Mouse (Mus musculus): ENCODE data around the gene Spint3.
"Not testable (repeated sequence)": the region's sequence is repeated elsewhere in the genome, so short reads cannot be mapped to it uniquely, and the experiment has no call there.

Gene Spint3

DNA sequence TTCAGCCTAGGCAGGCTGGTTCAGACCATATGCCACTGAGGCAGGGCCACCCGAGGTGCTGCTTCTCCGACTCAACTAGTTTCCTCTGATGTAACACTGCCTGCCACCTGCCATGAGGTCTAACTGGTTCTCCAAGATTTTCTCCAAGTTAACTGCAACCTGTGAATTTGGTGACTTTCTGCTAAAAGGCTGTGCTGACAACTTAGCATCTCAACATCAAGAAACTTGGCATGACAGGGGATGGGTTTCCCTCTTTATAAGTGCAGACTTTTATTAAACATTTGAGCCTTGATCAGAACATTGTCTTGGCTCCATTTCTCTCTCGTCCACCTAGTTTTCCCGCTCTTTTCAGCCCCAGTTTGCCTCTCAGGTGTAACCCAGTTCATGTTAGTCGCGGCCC lies at the start of gene Spint3:
TSS of gene Spint3 (minus strand) at position 101 of the 400 bp plus-strand sequence.
- DNase-seq (ENCODE audit: low read depth, low spot score): not testable (repeated sequence)

DNA sequence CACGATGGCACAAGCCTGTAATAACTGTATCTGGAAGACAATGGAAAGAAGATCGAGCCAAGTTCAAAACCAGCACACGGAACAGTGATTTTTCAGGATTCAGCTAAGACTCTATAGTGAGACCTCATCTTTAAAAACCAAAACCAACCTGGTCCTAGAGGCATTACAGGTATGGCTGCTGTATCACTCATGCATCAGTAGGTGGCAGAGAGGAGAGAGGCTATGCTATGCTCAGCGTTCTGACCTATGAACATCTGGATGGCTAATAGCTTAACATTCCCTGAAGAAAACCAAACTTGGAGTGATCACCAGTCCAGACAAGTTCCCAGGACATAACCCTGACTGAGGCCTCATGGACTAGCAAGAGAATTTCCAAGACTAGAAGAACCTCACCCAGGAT lies 48.5 kb upstream of the Spint3 start:
- DNase-seq (ENCODE audit: low read depth, low spot score): no peak

DNA sequence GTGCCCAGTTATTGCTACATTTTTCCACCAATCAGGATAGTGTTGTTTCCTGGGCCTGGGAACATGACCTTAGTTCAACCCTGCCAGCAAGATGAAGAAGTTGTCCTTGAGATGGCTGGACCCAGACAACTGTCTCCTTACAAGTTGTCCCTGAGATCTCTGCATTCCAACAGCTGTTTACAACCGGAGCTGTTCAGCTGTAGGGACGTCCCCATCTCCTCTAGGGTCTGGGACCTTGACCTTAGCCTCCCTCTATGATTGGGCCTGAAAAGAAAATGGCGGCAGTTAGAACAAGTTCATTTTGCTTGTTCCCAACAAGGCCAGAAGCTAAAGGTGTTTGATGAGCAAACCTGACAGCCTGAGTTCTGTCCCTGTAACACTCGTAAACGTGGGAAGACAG lies 45.8 kb upstream of the Spint3 start:
- no peak for DNase-seq (ENCODE audit: low read depth, low spot score)

DNA sequence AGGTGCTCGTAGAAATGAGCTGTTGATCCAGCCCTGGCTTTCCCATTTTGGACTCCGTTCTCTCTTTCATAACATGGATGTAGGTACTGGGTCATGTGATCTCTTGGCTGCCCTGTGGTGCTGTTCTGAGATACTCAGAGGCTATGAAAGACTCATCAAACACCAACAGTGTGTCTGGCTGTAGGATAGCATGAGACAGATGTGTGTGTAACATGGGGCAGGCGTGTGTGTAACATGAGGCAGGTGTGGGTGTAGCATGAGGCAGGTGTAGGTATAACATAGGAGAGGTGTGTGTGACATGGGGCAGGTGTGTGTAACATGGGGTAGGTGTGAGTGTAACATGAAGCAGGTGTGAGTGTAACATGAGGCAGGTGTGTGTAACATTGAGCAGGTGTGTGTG lies 42.1 kb upstream of the Spint3 start:
- no peak for DNase-seq (ENCODE audit: low read depth, low spot score)

DNA sequence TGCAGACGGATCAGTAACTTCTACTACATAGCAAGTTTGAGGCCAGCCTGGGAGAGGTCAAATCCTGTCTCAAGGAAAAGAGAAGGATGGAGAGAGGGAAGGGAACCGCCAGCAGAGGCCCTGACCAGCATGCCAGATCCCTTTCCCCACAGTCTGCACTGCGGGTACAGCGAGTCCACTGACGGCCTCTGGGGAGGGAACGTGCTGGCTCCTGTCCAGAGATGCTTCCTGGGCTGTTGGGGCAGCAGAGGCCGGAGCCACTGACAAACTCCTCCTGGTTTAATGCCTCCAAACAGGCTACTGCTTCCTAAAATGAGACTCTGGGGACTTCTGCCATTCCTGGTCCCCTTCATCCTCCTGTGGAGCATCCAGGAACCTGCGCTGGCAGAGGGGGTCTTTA lies 40.2 kb upstream of the Spint3 start, which contains the start of the genes Wfdc6b and Wfdc8:
TSS of gene Wfdc6b (plus strand) at position 52 of the 400 bp plus-strand sequence.
TSS of gene Wfdc8 (minus strand) at position 156 of the 400 bp plus-strand sequence.
- not testable (repeated sequence) for DNase-seq (ENCODE audit: low read depth, low spot score)

DNA sequence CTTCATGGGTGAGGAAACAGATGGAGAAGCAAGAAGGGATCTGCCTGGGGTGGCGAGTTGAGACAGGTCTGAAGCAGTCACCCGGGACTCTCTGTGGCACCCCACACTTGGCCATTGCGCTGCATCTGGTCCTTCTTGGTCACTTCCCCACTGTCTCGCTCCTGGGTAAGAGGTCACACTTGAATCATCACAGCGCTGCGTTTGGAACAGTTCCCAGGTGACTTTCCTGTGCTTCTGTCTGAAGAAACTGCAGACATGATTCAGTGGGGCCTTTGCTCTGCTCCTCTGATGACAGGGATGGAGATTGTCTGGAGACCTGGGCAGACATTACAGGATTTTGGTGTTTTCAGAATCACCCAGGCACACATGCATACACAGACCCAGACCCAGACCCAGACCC lies 35.5 kb upstream of the Spint3 start:
- DNase-seq (ENCODE audit: low read depth, low spot score): no peak

DNA sequence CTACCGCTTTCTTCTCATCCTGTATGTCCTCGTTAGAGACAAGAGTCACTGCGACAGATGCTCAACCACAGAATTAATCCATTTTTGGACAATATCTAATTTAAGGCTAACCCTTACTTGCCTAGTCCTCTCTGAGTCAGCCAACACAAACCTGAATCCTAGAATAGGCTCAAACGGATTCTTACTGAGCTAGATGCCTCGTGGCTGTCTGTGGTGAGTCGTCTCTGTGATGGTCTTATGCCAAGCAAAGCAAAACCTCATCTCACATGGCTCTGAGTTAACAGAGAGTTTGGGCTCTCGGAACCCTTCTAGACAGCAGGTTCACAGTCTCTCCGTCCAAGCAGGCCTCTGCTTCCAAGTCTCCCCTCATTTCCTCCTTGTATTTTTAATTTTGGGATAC lies 31.2 kb upstream of the Spint3 start:
- no peak for DNase-seq (ENCODE audit: low read depth, low spot score)

DNA sequence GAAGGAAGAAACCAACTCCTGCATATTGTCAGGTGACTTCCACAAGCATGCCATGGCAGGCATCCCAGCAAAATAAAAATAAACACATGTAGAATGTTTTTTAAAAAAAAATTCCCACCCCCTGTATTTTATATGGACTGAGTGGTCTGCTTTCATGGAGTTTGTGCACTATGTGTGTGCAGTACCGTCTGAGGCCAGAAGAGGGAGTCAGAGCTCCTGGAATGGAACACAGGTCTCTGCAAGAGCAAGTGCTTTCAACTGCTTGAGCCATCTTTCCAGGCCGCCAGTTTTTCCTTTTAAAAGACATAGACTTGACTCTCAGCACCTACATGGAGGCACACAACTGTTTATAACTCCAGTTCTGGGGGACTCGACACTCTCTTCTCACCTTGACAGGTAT lies 30.2 kb upstream of the Spint3 start:
- DNase-seq (ENCODE audit: low read depth, low spot score): no peak

DNA sequence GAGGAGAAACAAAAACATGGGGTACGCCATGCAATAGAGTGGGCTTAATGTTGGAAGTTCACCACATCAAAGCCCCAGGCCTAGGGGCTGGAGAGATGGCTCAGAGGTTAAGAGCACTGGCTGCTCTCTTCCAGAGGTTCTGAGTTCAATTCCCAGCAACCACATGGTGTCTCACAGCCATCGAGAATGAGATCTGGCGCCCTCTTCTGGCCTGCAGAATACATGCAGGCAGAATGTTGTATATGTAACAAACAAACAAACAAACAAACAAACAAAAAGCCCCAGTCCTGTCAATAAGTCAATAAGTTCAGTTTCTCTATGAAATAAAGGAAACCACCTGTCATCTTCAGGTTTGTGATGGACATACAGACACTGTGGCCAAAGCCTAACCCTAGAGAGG lies 26.9 kb upstream of the Spint3 start:
- DNase-seq (ENCODE audit: low read depth, low spot score): no peak

DNA sequence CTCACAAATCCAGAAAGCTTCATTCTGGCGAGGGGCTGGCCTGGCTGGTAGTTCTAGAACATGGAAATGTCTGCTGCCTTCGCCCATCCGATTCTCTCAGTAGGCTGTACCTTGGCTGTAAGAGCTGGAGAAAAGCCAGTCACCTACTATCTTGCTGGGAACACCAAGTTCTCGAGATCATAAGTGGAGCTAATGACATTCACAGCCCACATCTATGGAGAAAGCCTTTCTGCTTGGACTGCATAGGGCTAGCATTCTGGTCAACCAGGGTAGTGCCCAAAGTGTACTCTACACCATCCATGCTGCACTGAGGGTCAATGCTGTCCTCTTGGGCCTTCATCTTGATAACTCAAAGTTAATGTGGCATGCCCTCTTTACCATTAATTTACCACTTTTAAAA lies 20.2 kb upstream of the Spint3 start, which contains the start of gene Eppin:
TSS of gene Eppin (minus strand) at position 101 of the 400 bp plus-strand sequence.
- DNase-seq (ENCODE audit: low read depth, low spot score): no peak

DNA sequence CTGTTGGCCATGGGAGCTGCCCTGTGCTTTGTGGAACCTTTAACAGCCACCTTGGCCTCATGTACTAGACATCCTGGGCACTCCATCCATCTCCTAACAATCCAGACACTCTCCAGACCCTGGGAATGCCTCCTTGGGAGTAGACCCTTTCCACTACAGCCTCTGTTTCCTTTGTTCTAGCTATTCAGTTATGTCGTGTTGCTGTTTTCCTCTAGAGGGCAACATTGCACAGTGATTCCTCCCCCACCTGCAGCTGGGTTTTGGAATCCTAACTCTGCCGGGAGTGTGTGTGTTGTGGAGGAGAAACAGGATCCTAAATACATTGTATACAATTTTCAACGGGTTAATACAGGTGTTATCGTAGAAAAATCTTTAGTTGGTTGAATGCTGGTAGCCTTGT lies 18.8 kb upstream of the Spint3 start:
- peak; percentile 78 for DNase-seq (ENCODE audit: low read depth, low spot score)

DNA sequence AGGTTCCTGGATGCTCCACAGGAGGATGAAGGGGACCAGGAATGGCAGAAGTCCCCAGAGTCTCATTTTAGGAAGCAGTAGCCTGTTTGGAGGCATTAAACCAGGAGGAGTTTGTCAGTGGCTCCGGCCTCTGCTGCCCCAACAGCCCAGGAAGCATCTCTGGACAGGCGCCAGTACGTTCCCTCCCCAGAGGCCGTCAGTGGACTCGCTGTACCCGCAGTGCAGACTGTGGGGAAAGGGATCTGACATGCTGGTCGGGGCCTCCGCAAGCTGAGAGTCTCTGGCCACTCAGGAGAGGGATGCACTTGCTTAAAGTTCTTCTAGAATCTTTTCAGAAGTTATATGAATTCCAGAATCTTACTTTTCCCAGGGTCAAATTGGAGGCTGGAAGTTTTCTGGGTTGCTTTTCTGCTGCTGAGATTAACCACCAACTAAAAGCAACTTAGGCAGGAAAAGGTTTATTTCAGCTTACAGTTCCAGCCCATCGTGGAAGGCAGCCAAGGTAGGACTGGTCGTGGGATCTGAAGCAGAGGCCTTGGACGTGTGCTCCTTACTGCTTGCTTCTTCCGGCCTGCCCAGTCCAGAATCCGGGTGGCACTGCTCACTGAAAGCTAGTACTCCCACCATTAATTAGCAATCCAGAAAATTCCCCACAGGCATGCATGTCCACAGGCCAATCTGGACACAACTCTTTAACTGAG lies 11.9 kb upstream of the Spint3 start, which contains the start of gene Wfdc6a:
TSS of gene Wfdc6a (minus strand) at position 423 of the 701 bp plus-strand sequence.
- DNase-seq (ENCODE audit: low read depth, low spot score): not testable (repeated sequence)

DNA sequence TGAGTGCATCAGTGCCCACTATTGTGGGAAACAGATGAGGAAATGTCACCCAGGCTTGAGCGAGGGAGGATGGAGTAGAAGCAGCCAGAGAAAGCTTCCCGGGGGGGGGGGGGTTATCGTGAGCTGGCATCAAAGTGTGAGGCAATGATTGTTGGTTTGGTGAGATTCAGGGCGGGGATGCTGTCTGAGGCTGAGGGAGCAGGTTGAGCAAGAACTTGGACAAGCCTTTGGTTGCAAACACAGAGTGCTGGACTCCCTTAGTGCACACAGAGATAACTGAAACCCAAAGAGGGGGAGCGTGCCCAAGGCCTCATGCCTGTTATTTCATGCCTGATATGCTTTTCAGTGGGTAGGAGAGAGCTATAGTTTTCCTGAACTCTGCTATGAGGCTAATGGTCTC lies 5.8 kb downstream of the Spint3 start:
- DNase-seq (ENCODE audit: low read depth, low spot score): no peak

DNA sequence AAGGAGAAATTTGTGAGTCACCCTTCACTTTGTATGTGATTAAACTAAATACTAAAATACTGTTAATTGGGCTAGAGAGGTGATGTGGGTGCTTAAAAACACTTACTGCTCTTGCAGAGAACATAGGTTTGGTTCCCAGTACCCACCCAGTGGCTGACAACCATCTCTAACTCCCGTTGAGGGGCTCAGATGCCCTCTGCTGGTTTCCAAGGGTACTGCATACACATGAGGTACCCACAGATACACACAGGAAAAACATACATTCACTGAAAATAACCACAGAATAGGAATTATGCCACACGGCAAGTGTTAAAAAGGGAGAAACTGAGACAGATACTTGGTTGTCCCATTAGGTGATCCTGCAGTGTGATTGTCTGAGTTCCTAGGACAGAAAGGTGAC lies 6.3 kb downstream of the Spint3 start:
- no peak for DNase-seq (ENCODE audit: low read depth, low spot score)

DNA sequence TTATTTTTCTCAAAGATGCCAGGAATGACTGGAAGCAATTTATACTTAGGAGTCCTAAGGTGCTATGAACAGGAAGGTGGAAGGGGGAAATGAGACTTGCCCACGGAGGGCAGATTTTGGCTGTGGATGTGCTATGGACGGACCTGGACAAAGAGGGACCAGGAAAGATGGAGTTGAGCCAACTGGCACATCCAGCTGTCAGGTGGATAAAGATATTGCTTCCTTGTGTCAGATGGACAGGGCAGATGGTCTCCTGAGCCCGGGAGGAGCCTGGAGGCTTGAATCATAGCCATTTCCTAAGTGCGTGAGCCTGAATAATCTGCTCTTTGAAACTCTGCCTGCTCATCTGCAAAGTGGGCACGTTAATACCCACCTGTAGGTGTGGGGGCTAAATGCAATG lies 8.9 kb downstream of the Spint3 start:
- no peak for DNase-seq (ENCODE audit: low read depth, low spot score)

DNA sequence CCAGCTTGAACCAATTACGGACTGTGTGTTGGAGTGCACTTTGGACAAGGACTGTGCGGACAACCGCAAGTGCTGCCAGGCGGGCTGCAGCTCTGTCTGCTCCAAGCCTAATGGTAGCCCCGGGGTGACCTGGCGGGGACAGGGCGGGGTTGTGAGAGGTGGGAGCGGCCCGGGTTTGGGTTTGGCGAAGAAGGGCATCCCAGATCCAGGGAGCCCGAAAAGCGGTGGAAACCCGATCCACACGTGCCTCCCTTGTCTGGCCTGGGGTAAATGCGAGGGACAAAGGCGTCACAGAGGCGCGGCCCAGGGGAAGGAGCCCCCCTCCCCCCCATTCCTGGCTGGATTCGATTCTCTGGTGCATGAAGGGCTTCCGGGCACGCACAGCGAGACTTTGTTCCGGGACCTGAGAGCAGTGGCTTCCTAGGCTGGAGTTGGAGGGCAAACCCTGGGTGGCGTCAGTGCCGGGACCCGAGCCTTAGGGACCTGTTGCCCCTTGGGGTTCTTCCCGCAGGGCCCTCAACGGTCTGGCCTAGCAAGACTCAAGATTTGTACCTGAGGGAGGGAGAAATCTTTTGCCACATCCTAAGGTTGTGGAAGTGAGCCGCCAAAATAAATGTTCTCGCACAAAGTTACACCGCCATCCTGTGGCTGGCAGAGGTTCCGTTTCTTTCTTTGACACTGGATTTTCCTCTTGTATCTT lies 9.8 kb downstream of the Spint3 start:
- peak; percentile 69 for DNase-seq (ENCODE audit: low read depth, low spot score)

DNA sequence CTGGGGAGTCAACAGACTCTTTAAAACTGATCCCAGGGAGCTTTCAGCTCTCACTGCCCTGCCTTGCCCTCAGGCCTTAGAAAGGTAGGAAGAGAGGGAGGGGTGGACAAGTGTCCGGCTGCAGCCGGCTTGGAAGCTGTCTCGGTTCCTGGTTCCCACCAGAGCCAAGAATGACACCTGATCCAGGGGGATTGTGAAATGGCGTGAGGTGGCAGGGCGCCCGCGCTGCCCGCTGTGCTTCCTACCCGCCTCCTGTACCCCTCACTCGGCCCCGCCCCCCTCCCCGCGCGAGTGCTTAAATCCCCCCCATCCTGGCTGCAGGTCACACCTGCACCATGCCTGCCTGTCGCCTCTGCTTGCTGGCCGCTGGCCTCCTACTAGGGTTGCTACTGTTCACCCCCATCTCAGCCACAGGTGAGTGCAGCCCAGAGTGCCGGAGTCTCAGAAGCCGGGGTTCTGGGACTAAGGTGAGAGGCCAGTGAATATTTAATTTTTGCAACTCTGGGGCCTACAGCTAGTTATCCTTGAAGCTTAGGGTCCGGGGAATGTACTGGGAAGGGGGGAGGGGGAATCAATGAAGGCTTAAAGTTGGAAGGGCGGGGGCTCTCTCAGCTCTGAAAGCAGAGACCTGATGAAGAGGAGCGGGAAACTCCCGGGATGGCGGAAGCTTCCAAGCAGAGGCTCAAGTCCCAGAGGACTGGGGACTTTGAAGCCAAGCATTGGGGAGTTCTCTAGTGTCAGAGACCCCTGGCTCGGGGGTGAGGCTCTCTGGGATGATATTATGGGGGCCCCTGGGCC lies 10.7 kb downstream of the Spint3 start, which contains the start of gene Wfdc2:
TSS of gene Wfdc2 (plus strand) at position 23 of the 798 bp plus-strand sequence.
- peak; percentile 16 for DNase-seq (ENCODE audit: low read depth, low spot score)

DNA sequence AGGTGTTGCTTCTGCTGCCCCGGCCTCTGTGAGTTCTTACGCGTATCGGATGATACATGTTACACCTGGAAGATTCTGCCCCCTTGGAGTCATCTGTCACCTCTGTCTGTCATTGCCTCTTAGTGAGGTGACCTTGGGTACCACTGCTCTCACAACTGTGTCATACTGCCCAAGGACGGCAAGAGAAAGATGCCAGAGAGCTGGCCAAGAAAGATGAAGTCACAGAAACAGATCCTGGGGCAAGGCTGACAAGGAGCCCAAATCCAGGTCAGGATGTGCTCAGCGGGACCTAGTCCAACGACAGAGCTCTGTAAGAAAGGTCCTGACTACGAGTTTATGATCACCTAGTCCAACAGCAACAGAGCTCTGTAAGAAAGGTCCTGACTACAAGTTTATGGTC lies 13.2 kb downstream of the Spint3 start:
- no peak for DNase-seq (ENCODE audit: low read depth, low spot score)

DNA sequence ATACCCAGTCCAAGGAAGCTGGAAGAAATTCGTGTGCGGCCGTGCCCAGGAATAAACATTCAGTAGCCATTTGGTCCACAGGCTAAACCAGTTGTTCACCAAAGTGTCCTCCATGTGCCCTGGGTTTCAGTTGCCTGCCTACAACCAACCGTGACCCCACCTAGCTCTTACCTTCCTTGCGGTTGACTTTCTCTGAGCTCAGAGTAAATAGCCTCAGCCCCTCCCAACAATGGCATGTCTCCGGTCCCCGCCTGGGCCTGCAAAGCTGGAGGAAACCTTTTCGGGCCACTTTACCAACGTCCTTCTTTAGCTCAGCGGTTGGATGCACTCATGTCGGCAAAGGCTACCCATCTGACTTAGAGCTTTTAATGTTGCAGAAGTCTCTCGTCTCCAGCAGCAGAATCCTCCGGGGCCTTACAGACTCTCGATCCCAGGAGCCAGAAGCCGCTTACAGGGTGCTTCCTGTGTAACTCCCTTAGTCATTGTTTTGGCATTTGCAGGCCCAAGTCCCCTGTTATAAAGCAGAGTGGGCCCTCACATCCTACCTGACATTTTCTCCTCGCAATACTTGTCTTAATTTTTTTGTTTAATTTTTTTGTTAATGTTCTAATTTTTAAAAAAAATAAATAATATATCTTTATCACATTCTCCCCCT lies 14.1 kb downstream of the Spint3 start:
- no peak for DNase-seq (ENCODE audit: low read depth, low spot score)

DNA sequence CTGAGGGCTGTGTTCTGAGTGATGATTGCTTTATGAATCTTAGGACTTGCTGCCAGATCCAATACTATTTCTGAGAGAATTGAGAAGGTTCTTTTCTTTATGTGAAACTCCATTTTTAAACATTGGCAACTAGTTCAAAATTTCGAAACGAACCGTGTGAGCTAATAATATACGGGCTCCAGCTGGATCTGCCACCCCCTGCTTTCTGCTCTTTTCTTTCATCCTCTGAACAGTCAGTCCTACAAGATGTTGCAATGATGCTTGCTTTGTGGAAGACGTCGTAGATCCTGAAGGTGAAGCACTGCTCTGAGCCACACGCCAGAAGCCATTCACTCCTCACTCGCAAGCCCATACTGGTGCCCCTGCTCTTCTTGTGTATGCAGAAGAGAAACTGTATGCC lies 14.8 kb downstream of the Spint3 start:
- DNase-seq (ENCODE audit: low read depth, low spot score): no peak

DNA sequence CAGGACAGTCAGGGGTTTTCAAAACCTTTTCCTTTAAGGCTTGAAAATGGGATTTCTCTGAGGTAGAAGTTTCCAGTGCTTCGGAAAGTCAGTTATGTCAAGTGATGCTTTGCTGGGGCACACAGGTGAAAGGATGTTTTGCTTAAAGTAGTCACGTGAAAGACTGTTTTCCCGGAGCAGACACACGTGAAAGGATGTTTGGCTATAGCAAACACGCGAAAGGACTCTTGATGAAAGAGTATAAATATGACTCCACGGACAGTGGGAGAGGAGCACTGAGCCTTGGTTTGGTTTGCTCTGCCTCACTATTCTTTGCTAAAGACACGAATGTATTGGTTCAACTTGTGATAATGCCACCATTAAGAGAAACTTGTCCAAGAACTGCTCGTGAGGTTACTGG lies 21.8 kb downstream of the Spint3 start:
- DNase-seq (ENCODE audit: low read depth, low spot score): no peak

DNA sequence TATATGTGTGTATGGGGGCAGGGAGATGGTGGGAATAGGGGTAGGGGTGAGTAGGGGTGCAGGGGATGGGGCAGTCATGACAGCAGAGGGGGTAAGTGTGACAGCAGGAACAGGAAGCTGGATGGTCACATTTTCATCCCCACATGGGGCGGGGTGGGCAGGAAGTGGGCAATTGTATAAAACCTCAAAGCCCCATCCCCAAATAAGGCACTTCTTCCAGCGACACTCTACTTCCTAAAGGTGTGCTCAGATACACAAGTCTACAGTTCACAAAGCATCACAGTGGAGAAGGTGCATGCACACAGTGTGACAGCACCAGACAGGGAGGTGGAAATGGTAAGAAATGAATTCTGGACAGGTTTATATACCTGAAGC lies 22.4 kb downstream of the Spint3 start:
- DNase-seq (ENCODE audit: low read depth, low spot score): no peak
